10 mouse cellular contexts compared by ENCODE assay signal in the genomic region with DNA sequence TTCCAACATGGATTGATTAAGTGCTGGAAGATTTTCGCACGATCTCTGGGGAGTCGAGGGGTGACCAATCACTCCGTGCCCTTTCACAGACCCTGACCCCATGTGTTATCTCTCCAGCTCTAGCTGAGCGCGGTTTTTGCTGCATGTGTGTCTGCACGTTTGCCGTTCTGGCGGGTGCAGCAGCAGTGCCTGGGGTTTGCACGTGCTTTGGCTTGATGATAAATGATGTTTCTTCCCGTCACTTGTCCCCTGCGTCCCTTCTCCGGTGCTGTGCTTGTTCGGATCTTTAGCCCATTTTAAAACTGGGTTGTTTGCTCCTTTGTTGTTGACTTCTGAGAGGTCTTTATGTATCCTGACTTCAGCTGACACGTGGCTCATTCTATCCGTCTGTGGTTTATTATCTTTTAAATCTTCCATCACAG. TPM values are rescaled to one million over a fixed set of nuclear protein-coding genes. Genes with fewer than 3 reads are reported as not detected.
DNase-seq lines count a peak whose midpoint lies in the region; ATAC-seq and TF ChIP-seq lines count a peak whose summit lies in the region.
"Had no signal": no experiment of that assay in that cellular context is flagged by ENCODE, and none has a peak within 500 bp of the region (broad histone marks: within the 10 kb centered on the region; RNA-seq: fewer than 3 reads in every experiment).

No protein-coding gene starts in this region.

- no peak for TF ChIP-seq POLR2A in heart, adult 2 months (IDR thresholded peaks at IDR 0.05; ENCODE audit: insufficient read depth, low read depth, low read length)
- no peak for TF ChIP-seq POLR2A in ES-Bruce4 (IDR thresholded peaks at IDR 0.05; ENCODE audit: insufficient read depth, low read length)

- peaks cover 18% of the 10 kb centered on the region for H3K4me1 ChIP-seq in heart, embryonic 16.5 days (ENCODE audit: control insufficient read depth, insufficient read depth, low read length)
- H3K4me1 ChIP-seq in heart, adult 2 months (ENCODE audit: control insufficient read depth, insufficient read depth, low read length) = peaks cover 5% of the 10 kb centered on the region
- H3K4me1 ChIP-seq in ES-Bruce4 (ENCODE audit: control insufficient read depth, insufficient read depth, low read length) = peaks cover 4% of the 10 kb centered on the region
- peaks cover 3% of the 10 kb centered on the region for H3K4me1 ChIP-seq in hindbrain, embryonic 11.5 days (replicated peaks; ENCODE audit: control insufficient read depth, insufficient read depth, low read length)

- intact Hi-C loops in heart, adult 2 months (cut with DNase I) = loop anchor here (10.0 kb wide), 2 partner anchors 205 to 235 kb away; partner anchors contain the start of gene Tex22

- H3K36me3 ChIP-seq in heart, embryonic 16.5 days (ENCODE audit: control insufficient read depth, insufficient read depth) = no peaks in the 10 kb centered on the region
- H3K36me3 ChIP-seq in heart, adult 2 months (ENCODE audit: control insufficient read depth, insufficient read depth, low read length) = no peaks in the 10 kb centered on the region
- no peaks in the 10 kb centered on the region for H3K36me3 ChIP-seq in ES-Bruce4 (ENCODE audit: control insufficient read depth, insufficient read depth, low read length, poor library complexity, severe bottlenecking)
- no peaks in the 10 kb centered on the region for H3K36me3 ChIP-seq in hindbrain, embryonic 11.5 days (ENCODE audit: control insufficient read depth, insufficient read depth, low read length)
- H3K36me3 ChIP-seq: G1E had no signal

- no peak for DNase-seq in heart, adult 2 months
- DNase-seq in hindbrain, embryonic 11.5 days (ENCODE audit: low spot score) = peak; percentile 58
- DNase-seq in neural tube, embryonic 10.5 days (ENCODE audit: extremely low spot score, low spot score) = peak; percentile 65
- no peak for DNase-seq in layer of hippocampus, adult 8-10 months (ENCODE audit: low spot score in 2 of 2)
- no peak for DNase-seq in layer of hippocampus, postnatal 25 days (ENCODE audit: extremely low spot score in 1 of 2, low spot score in 1 of 2)
- DNase-seq in testis, postnatal 14 days (ENCODE audit: low spot score) = no peak
- DNase-seq: layer of hippocampus, adult 9-11 months had no signal

- H3K4me2 ChIP-seq in heart, embryonic 16.5 days (ENCODE audit: low read depth, low read length) = peak overlapping the region; percentile 49
- H3K4me2 ChIP-seq in hindbrain, embryonic 11.5 days (replicated peaks; ENCODE audit: low read depth, low read length) = no peak overlapping the region

- 5% methylated on average over 16 of the region's 16 CpGs for WGBS in heart, embryonic 16.5 days
- WGBS in heart, adult 2 months = 15% methylated on average over 16 of the region's 16 CpGs
- WGBS in hindbrain, embryonic 11.5 days = 21% methylated on average over 16 of the region's 16 CpGs

- peaks cover 32% of the 10 kb centered on the region for H3K27me3 ChIP-seq in heart, embryonic 16.5 days (ENCODE audit: control insufficient read depth, insufficient read depth, low read length)
- no peaks in the 10 kb centered on the region for H3K27me3 ChIP-seq in heart, adult 2 months (ENCODE audit: control insufficient read depth, insufficient read depth, low read length)
- no peaks in the 10 kb centered on the region for H3K27me3 ChIP-seq in ES-Bruce4 (ENCODE audit: control insufficient read depth, insufficient read depth, low read length, poor library complexity, severe bottlenecking)
- H3K27me3 ChIP-seq in hindbrain, embryonic 11.5 days (ENCODE audit: control insufficient read depth, insufficient read depth, low read length) = peaks cover 12% of the 10 kb centered on the region

- H3K4me3 ChIP-seq in heart, embryonic 16.5 days (ENCODE audit: low read length) = 0 out of 2 replicates have a peak overlapping the region, but pooled peaks have one; percentile 18
- H3K4me3 ChIP-seq in heart, adult 2 months = no peak overlapping the region
- 0 out of 2 replicates have a peak overlapping the region, but pooled peaks have one; percentile 2 for H3K4me3 ChIP-seq in ES-Bruce4 (ENCODE audit: low read depth, low read length)
- no peak overlapping the region for H3K4me3 ChIP-seq in hindbrain, embryonic 11.5 days (ENCODE audit: low read depth, low read length)

- no peak overlapping the region; the same call in 1 of the 2 replicates for H3K27ac ChIP-seq in heart, embryonic 16.5 days (ENCODE audit: low read length)
- H3K27ac ChIP-seq in heart, adult 2 months = no peak overlapping the region
- no peak overlapping the region for H3K27ac ChIP-seq in ES-Bruce4 (ENCODE audit: insufficient read depth, low read length)
- H3K27ac ChIP-seq in hindbrain, embryonic 11.5 days (ENCODE audit: low read depth, low read length) = no peak overlapping the region

- H3K9me3 ChIP-seq in heart, embryonic 16.5 days (replicated peaks; ENCODE audit: control insufficient read depth, low read length) = no peaks in the 10 kb centered on the region
- no peaks in the 10 kb centered on the region for H3K9me3 ChIP-seq in ES-Bruce4 (replicated peaks; ENCODE audit: control insufficient read depth, insufficient read depth, low read length, poor library complexity, severe bottlenecking)
- H3K9me3 ChIP-seq in hindbrain, embryonic 11.5 days (ENCODE audit: control insufficient read depth, low read length) = no peaks in the 10 kb centered on the region
- H3K9me3 ChIP-seq: G1E had no signal

- ATAC-seq in heart, embryonic 16.5 days (replicated peaks; ENCODE audit: extremely low read depth, insufficient read depth, low FRiP score) = no peak
- peak; percentile 58 for ATAC-seq in hindbrain, embryonic 11.5 days (ENCODE audit: low FRiP score)

- H3K79me2 ChIP-seq in heart, adult 2 months (replicated peaks; ENCODE audit: control insufficient read depth, insufficient read depth, low read length) = no peaks in the 10 kb centered on the region

- TF ChIP-seq EP300 in heart, adult 2 months (IDR thresholded peaks at IDR 0.05; ENCODE audit: insufficient read depth, low read depth, low read length) = no peak
- TF ChIP-seq EP300 in ES-Bruce4 (IDR thresholded peaks at IDR 0.05; ENCODE audit: insufficient read depth, low read depth, low read length) = no peak

- no peak for TF ChIP-seq CTCF in heart, adult 2 months (IDR thresholded peaks at IDR 0.05)
- no peak for TF ChIP-seq CTCF in ES-Bruce4 (IDR thresholded peaks at IDR 0.05; ENCODE audit: low read depth, low read length)

- no peak overlapping the region for H3K9ac ChIP-seq in heart, embryonic 16.5 days (ENCODE audit: low read length)
- no peak overlapping the region for H3K9ac ChIP-seq in heart, adult 2 months (ENCODE audit: low read depth, low read length)
- H3K9ac ChIP-seq in ES-Bruce4 (ENCODE audit: low read depth, poor library complexity, severe bottlenecking) = no peak overlapping the region
- H3K9ac ChIP-seq in hindbrain, embryonic 11.5 days (ENCODE audit: low read depth, low read length) = no peak overlapping the region

RNA-seq across cellular contexts. Expression of gene Gpr132, which starts 1.8 kb away (rescaled TPM):
- 1.4 and 3.6 TPM in 2 replicates for polyA plus RNA-seq in heart, embryonic 16.5 days (2015; fragmentation: Nextera tagmentation; extraction: Ambion mirVana)
- under 1 TPM; 0.29 to 0.36 TPM for total RNA-seq in heart, adult 2 months (2021)
- 1.00 and 2.0 TPM in 2 replicates for polyA plus RNA-seq in heart, adult 2 months (2012; rRNA removed)
- polyA plus RNA-seq in ES-Bruce4 (2011; ENCODE audit: insufficient read depth, insufficient read length, low read depth, missing spikeins) = 0.64 and 0.93 TPM in 2 replicates
- not detected in 2 replicates for polyA plus RNA-seq in hindbrain, embryonic 11.5 days (2014; fragmentation: Nextera tagmentation; extraction: Ambion mirVana)
- not detected for total RNA-seq in layer of hippocampus, adult 8-10 months (2022)
- under 1 TPM in 1 of 2 experiments, not detected in 1; 0.10 TPM for total RNA-seq in layer of hippocampus, postnatal 25 days (2021)

RNA-seq across cellular contexts. Expression of gene Cdca4, which starts 40.6 kb away (rescaled TPM):
- 44.7 and 53.2 TPM in 2 replicates for polyA plus RNA-seq in heart, embryonic 16.5 days (2015; fragmentation: Nextera tagmentation; extraction: Ambion mirVana)
- 1 to 10 TPM; 5.3 to 6.6 TPM for total RNA-seq in heart, adult 2 months (2021)
- polyA plus RNA-seq in heart, adult 2 months (2012; rRNA removed) = 7.6 and 10.0 TPM in 2 replicates
- polyA plus RNA-seq in ES-Bruce4 (2011; ENCODE audit: insufficient read depth, insufficient read length, low read depth, missing spikeins) = 58.9 and 59.1 TPM in 2 replicates
- polyA plus RNA-seq in hindbrain, embryonic 11.5 days (2014; fragmentation: Nextera tagmentation; extraction: Ambion mirVana) = 146 and 151 TPM in 2 replicates
- 10 to 100 TPM; 10.1 to 12.0 (median 11.1) TPM for total RNA-seq in layer of hippocampus, adult 8-10 months (2022)
- total RNA-seq in layer of hippocampus, postnatal 25 days (2021) = 1 to 10 TPM; 8.0 to 9.7 TPM

RNA-seq across cellular contexts. Expression of gene Jag2, which starts 59.8 kb away (rescaled TPM):
- 4.0 and 5.4 TPM in 2 replicates for polyA plus RNA-seq in heart, embryonic 16.5 days (2015; fragmentation: Nextera tagmentation; extraction: Ambion mirVana)
- 10 to 100 TPM; 25.4 to 27.4 TPM for total RNA-seq in heart, adult 2 months (2021)
- polyA plus RNA-seq in heart, adult 2 months (2012; rRNA removed) = 34.4 and 35.5 TPM in 2 replicates
- polyA plus RNA-seq in ES-Bruce4 (2011; ENCODE audit: insufficient read depth, insufficient read length, low read depth, missing spikeins) = 47.6 and 50.9 TPM in 2 replicates
- 4.2 and 4.7 TPM in 2 replicates for polyA plus RNA-seq in hindbrain, embryonic 11.5 days (2014; fragmentation: Nextera tagmentation; extraction: Ambion mirVana)
- 10 to 100 TPM; 47.1 to 61.1 (median 56.9) TPM for total RNA-seq in layer of hippocampus, adult 8-10 months (2022)
- 10 to 100 TPM; 40.3 to 46.3 TPM for total RNA-seq in layer of hippocampus, postnatal 25 days (2021)

Comparison
In these comparisons a context has a peak if more than half of its experiments do, and no peak if none do; other contexts are left out.
1. H3K4me3 ChIP-seq: peak in heart, embryonic 16.5 days (single experiment) and ES-Bruce4 (single experiment); none in heart, adult 2 months (single experiment) and hindbrain, embryonic 11.5 days (single experiment).
2. DNase-seq: peak in hindbrain, embryonic 11.5 days (single experiment) and neural tube, embryonic 10.5 days (single experiment); none in heart, adult 2 months (0 of 2), layer of hippocampus, adult 8-10 months (0 of 2), layer of hippocampus, postnatal 25 days (0 of 2) and testis, postnatal 14 days (single experiment).